Mouse (Mus musculus) MEL-GATA-1-ER (cell line): Measurements from ENCODE around the gene Cdhr3.
"Not testable (repeated sequence)": the region's sequence is repeated elsewhere in the genome, so short reads cannot be mapped to it uniquely, and the experiment has no call there.

Source experiments
- DNase-seq: peaks from one replicate; pipeline ENCODE4 v3.0.0-alpha.2; 2012; ENCODE audit warnings: low read depth; ENCODE audit errors: extremely low read depth

Cdhr3 gene

GRCm38 (mm10) chr12:33008305-33009110 lies 84.2 kb downstream of the Cdhr3 start:
- DNase-seq = no peak

- no peak for DNase-seq
Measured at GRCm38 (mm10) chr12:33007176-33007575, 85.5 kb downstream of the Cdhr3 start.

DNA sequence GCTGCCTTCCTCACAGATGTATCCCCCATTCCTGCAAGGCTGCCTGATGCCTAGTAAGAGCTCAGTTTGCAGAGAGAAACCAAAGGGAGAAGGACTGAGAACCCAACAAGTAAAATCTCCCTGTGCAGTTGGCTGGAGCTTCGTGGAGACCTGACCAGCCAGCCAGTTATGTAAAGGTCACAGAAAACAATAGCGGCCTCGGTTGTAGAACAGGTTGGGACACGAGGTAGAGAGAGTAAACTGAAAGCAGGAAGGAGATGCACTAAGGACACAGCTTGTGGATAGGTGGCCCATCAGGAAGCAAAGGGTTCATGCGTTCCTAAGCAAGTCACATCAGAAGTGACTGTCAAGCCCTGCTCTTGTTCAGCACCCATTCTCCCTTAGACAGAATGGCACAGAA lies 86.8 kb downstream of the Cdhr3 start:
- DNase-seq = no peak

DNA sequence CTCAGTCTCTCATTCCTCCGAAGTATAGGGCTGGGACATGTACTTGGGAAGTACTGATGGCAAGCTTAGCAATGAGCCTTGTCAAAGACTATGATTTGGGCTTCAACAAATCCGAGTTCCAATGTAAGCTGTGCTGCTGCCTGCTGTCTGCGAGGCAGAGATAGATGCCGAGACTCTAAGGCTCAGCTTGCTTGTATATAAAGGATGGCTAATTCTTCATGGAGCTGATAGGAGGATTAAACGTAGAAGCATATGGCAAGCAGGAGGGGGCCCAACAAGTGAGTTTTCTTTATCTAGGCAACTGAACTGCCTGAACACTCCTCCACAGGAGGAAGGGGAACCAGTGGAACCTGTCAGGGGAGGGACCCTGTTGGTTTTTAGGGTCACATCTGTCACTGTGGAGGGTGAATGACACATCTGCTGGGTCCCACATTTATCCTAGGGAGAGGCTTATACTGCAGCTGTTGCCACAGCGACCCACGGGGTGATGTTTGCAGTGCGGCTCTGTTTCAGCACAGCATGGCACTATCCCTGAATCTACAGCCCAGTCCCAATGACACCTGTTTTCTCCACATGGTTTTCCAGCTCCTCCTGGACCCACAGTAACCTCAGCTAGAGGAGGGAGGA lies 89.2 kb downstream of the Cdhr3 start:
- no peak for DNase-seq

DNA sequence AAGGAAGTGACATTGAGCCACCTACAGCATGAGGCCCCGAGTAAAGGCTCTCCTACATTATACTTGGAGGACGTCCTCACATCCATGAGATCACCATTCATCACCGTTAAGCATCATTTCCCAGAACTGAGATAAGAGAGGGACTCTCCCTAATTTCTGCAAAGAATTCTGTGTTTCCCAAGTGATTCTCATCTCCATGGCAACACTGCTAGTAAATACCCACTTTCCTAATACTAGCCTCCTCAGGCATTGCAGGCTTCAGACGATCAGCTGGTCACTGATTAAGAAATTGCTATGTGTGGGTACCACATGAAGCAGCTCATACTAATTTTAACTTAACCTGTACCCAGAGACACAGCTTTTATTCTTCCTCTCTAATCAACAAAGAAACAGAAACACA lies 92.3 kb downstream of the Cdhr3 start:
- no peak for DNase-seq

DNA sequence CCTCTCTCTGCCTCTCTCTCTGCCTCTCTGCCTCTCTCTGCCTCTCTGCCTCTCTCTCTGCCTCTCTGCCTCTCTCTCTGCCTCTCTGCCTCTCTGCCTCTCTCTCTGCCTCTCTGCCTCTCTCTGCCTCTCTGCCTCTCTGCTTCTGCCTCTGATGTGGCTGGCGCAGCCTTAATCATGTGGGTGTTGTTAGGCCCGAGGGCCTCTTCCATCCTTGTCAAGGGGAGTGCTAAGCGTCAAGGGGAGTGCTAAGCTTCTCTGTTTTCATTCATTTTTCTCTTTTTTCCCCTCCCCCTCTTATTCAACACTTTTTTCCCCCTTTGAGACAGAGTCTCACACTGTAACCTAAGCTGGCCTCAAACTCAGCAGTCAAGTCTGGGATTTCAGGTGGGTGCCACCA lies 92.9 kb downstream of the Cdhr3 start:
- not testable (repeated sequence) for DNase-seq

DNA sequence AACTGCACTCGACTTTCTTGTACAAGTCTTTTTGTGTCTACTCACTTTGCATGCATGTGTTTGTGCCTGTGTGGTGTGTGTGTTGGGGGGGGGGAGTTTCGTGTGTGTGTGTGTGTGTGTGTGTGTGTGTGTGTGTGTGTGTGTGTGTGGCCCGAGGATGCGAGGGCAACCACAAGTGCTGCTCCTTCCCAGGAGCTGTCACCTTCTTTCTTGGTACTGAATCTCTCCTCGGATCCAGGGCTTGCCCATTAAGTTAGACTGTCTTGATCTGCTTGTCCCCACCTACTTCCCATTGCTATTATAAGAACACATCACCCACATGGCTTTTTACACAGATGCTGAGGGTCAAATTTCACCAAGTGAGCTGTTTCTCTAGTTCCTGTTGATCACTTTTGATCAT lies 93.9 kb downstream of the Cdhr3 start:
- DNase-seq = no peak

DNA sequence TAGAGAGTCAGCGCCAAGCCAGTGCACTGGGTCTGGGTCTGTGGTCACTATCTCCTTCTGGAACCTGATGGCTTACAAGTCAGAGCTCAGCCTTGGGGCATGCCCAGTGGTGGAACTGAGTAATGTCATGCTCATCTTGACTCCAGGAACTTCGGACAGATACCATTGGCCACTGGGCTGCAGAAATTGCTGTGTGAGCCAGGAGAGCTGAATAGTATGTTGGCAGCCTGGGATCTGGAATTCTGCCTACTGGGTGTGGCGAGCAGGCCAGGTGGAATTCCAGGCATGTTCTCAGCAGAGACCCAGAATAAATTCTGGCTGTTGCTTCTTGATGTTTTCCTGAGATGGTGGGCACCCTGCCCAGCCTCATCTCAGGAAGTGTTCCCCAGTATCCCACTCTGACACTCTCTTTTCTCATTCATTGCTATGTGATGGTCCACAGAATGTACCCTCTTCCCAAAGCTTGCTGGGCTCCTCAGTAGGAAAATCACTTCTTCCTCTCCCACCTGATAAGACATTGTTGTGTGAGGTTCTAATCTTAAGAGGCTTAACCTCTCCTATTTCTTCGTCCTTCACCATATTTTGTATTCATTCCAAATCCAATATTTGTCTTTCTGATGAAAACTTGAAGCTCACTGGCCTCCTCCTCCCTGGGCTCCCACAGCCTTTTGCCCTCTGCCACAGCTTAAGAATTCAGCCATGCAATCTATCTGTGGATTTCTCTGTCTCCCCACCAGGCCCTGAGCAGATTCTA lies 97.4 kb downstream of the Cdhr3 start:
- no peak for DNase-seq

- no peak for DNase-seq
Measured at GRCm38 (mm10) chr12:32994081-32994480, 98.6 kb downstream of the Cdhr3 start.

GRCm38 (mm10) chr12:32989731-32990130 lies 102.9 kb downstream of the Cdhr3 start:
- DNase-seq = no peak

DNA sequence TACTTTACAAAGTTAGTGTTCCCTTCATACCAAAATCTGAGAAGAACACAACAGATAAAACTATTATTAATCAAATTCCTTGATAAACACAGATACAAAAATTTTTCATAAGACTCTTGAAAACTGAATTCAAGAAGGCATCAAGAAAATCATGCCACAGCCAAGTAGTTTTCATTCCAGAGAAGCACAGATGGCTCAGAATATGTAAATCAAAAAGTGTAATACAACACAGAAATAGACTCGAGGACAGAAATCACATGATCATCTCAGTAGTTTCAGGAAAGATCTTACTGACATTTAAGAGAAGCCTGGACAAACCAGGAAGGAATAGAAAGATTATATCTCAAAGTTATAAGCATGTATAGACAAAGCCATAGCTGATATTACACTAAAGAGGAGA lies 106.4 kb downstream of the Cdhr3 start:
- DNase-seq = no peak
